7 mouse cellular contexts compared by ENCODE assay signal in the genomic region with DNA sequence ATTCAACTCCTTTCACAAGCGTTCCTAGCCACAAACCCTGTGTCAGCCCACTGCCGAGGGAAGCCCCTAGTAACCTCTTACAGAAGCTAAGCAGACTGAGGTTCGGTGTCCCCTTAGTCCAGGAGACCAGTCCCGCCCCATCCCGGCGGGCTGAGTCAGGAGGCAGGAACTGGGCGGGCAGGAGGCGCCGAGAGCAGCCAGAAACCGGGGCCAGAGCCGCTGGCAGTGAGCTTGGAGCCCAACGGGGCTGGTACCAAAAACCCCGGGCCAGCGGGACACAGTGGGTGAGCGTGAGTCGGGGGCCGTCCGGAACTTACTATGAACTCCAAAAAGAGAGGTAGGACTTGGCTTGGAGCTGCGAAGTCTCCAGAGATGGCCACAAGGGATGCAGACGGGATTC. TPM values are rescaled to one million over a fixed set of nuclear protein-coding genes. Genes with fewer than 3 reads are reported as not detected.
DNase-seq lines count a peak whose midpoint lies in the region; ATAC-seq lines count a peak whose summit lies in the region.

No protein-coding gene starts in this region.

- peak; percentile 67 for DNase-seq in NIH3T3 (ENCODE audit: low read depth)
- peak; percentile 36 to 37 for DNase-seq in cerebellum, postnatal 14 days
- DNase-seq in gastrocnemius, postnatal 25 days = peak; percentile 58
- DNase-seq in induced T-regulatory cell, adult 2 months (ENCODE audit: low read depth) = peak; percentile 47
- no peak for DNase-seq in left cerebral cortex, postnatal 25 days (ENCODE audit: low spot score in 2 of 2)

- peaks cover 4% of the 10 kb centered on the region for H3K36me3 ChIP-seq in liver, embryonic 16.5 days (ENCODE audit: control insufficient read depth, insufficient read depth)
- peaks cover 32% of the 10 kb centered on the region for H3K36me3 ChIP-seq in neural tube, embryonic 15.5 days

- no peak overlapping the region for H3K9ac ChIP-seq in liver, embryonic 16.5 days (ENCODE audit: low read depth, low read length)
- no peak overlapping the region for H3K9ac ChIP-seq in neural tube, embryonic 15.5 days (replicated peaks)

- H3K4me2 ChIP-seq in liver, embryonic 16.5 days (ENCODE audit: low read depth, low read length) = peak overlapping the region; percentile 67
- H3K4me2 ChIP-seq in neural tube, embryonic 15.5 days = peak overlapping the region; percentile 84

- no peaks in the 10 kb centered on the region for H3K9me3 ChIP-seq in liver, embryonic 16.5 days (replicated peaks; ENCODE audit: control insufficient read depth, low read length)
- H3K9me3 ChIP-seq in neural tube, embryonic 15.5 days (replicated peaks) = no peaks in the 10 kb centered on the region

- WGBS in liver, embryonic 16.5 days (ENCODE audit: insufficient replicate concordance) = 4% methylated on average over 20 of the region's 20 CpGs
- 5% methylated on average over 20 of the region's 20 CpGs for WGBS in neural tube, embryonic 15.5 days

- H3K4me3 ChIP-seq in liver, embryonic 16.5 days (ENCODE audit: low read depth, low read length) = peak overlapping the region; percentile 22
- H3K4me3 ChIP-seq in neural tube, embryonic 15.5 days (replicated peaks) = peak overlapping the region; percentile 19

- H3K27ac ChIP-seq in liver, embryonic 16.5 days (ENCODE audit: low read length) = no peak overlapping the region
- H3K27ac ChIP-seq in neural tube, embryonic 15.5 days (replicated peaks) = no peak overlapping the region

- intact Hi-C loops in left cerebral cortex, postnatal 25 days (cut with DNase I) = no loop called here

- peaks cover 45% of the 10 kb centered on the region for H3K4me1 ChIP-seq in liver, embryonic 16.5 days (ENCODE audit: control insufficient read depth, low read depth, low read length)
- peaks cover 26% of the 10 kb centered on the region for H3K4me1 ChIP-seq in neural tube, embryonic 15.5 days

- H3K27me3 ChIP-seq in liver, embryonic 16.5 days (ENCODE audit: control insufficient read depth, insufficient read depth, low read depth, low read length) = peaks cover 8% of the 10 kb centered on the region
- H3K27me3 ChIP-seq in neural tube, embryonic 15.5 days (replicated peaks) = peaks cover 18% of the 10 kb centered on the region

- no peak for ATAC-seq in liver, embryonic 16.5 days (ENCODE audit: low read depth)
- no peak for ATAC-seq in neural tube, embryonic 15.5 days (ENCODE audit: low FRiP score)

RNA-seq across cellular contexts. Expression of a gene that starts 8.0 kb away (rescaled TPM):
- total RNA-seq in gastrocnemius, postnatal 25 days (2021) = 10 to 100 TPM; 15.5 to 19.6 TPM
- 7.3 and 8.3 TPM in 2 replicates for polyA plus RNA-seq in liver, embryonic 16.5 days (2015; fragmentation: Nextera tagmentation; extraction: Ambion mirVana)
- 34.0 and 37.4 TPM in 2 replicates for polyA plus RNA-seq in neural tube, embryonic 15.5 days (2015; fragmentation: Nextera tagmentation; extraction: Ambion mirVana)
- total RNA-seq in left cerebral cortex, postnatal 25 days (2021) = 10 to 100 TPM; 77.0 to 81.5 TPM

RNA-seq across cellular contexts. Expression of a gene that starts 23.3 kb away (rescaled TPM):
- total RNA-seq in gastrocnemius, postnatal 25 days (2021) = 10 to 100 TPM; 29.2 to 29.6 TPM
- 55.3 and 57.8 TPM in 2 replicates for polyA plus RNA-seq in liver, embryonic 16.5 days (2015; fragmentation: Nextera tagmentation; extraction: Ambion mirVana)
- 87.0 and 113 TPM in 2 replicates for polyA plus RNA-seq in neural tube, embryonic 15.5 days (2015; fragmentation: Nextera tagmentation; extraction: Ambion mirVana)
- 10 to 100 TPM; 63.7 to 68.5 TPM for total RNA-seq in left cerebral cortex, postnatal 25 days (2021)

RNA-seq across cellular contexts. Expression of a gene that starts 24.2 kb away (rescaled TPM):
- total RNA-seq in gastrocnemius, postnatal 25 days (2021) = 1 to 10 TPM in 1 of 2 experiments, not detected in 1; 1.7 TPM
- 0.13 TPM in 1 of 2 replicates, not detected in the other for polyA plus RNA-seq in liver, embryonic 16.5 days (2015; fragmentation: Nextera tagmentation; extraction: Ambion mirVana)
- polyA plus RNA-seq in neural tube, embryonic 15.5 days (2015; fragmentation: Nextera tagmentation; extraction: Ambion mirVana) = 1.2 and 1.9 TPM in 2 replicates
- not detected for total RNA-seq in left cerebral cortex, postnatal 25 days (2021)

RNA-seq across cellular contexts. Expression of a gene that starts 47.2 kb away (rescaled TPM):
- 10 to 100 TPM; 41.7 to 45.1 TPM for total RNA-seq in gastrocnemius, postnatal 25 days (2021)
- polyA plus RNA-seq in liver, embryonic 16.5 days (2015; fragmentation: Nextera tagmentation; extraction: Ambion mirVana) = 51.0 and 54.0 TPM in 2 replicates
- 219 and 243 TPM in 2 replicates for polyA plus RNA-seq in neural tube, embryonic 15.5 days (2015; fragmentation: Nextera tagmentation; extraction: Ambion mirVana)
- 100 to 1,000 TPM; 317 to 340 TPM for total RNA-seq in left cerebral cortex, postnatal 25 days (2021)

Comparison
In these comparisons a context has a peak if more than half of its experiments do, and no peak if none do; other contexts are left out.
1. DNase-seq: peak in NIH3T3 (single experiment), cerebellum, postnatal 14 days (2 of 2), gastrocnemius, postnatal 25 days (single experiment) and induced T-regulatory cell, adult 2 months (single experiment); none in left cerebral cortex, postnatal 25 days (0 of 2).